Mouse (Mus musculus) liver, postnatal 0 days (tissue): ENCODE data around the gene Chrm5.

Source experiments
- CTCF ChIP-seq: sonication (generic); IDR thresholded peaks from 2 replicates; pipeline ENCODE4 v1.5.1; 2016; ENCODE audit warnings: antibody characterized with exemption, low read depth
- EP300 ChIP-seq: IDR thresholded peaks from 2 replicates; pipeline ENCODE4 v1.6.1; 2016; ENCODE audit warnings: antibody characterized with exemption, low read depth, mild to moderate bottlenecking

DNA sequence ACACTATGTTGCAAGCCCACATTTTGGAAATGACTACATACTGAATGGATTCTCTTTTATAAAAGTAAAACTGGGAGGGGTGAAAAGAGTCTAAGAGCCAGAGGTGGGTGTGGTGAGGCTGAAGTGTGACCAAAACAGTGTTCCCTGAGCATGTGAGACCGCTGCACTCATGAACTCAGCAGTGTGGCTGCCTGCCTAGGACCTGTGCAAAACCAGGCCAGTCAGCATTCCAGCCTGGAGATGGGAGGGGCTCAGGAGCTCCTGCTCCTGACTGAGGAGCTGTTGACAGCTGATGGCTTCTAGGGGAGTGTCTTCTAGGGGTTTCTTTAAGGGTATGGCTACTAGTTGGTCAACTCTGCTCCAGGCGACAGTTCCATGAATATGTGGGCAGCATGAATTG is 4.3 kb upstream of the Chrm5 start:
- TF ChIP-seq CTCF, result no peak
- no peak for TF ChIP-seq EP300
